Mouse (Mus musculus): Measurements from ENCODE around the gene Lrba. TPM values are rescaled to one million over a fixed set of nuclear protein-coding genes. Genes with fewer than 3 reads are reported as not detected.
A peak's percentile ranks its signal among the peaks of the same experiment; 100 is the strongest.

Lrba gene
- polyA plus RNA-seq, 1 experiment from 2014 or later, result 4.1 TPM

- no peak overlapping the region for H3K9ac ChIP-seq (ENCODE audit: low read depth, low read length)
- H3K9me3 ChIP-seq (replicated peaks; ENCODE audit: control insufficient read depth, low read length), result no peaks in the 10 kb centered on the region
- H3K4me3 ChIP-seq (ENCODE audit: low read depth, low read length), result no peak overlapping the region
- H3K4me2 ChIP-seq, result peak overlapping the region; percentile 43
- H3K27ac ChIP-seq (ENCODE audit: low read depth, low read length), result no peak overlapping the region
- peak; percentile 49; the same call in 1 of the 2 replicates for ATAC-seq (replicated peaks; ENCODE audit: insufficient number of reproducible peaks, low FRiP score, low TSS enrichment)
- H3K36me3 ChIP-seq (ENCODE audit: control insufficient read depth, insufficient read depth, low read length), result no peaks in the 10 kb centered on the region
- WGBS (ENCODE audit: insufficient replicate concordance), result 35% methylated on average over 5 of the region's 5 CpGs
- H3K27me3 ChIP-seq (ENCODE audit: control insufficient read depth, insufficient read depth, low read length), result no peaks in the 10 kb centered on the region
- peaks cover 3% of the 10 kb centered on the region; the same call in 1 of the 2 replicates for H3K4me1 ChIP-seq (ENCODE audit: control insufficient read depth, insufficient read depth, low read length)
Measured at GRCm38 (mm10) chr3:86635464-86635863, 411.0 kb downstream of the Lrba start.

- no peak for ATAC-seq (replicated peaks; ENCODE audit: insufficient number of reproducible peaks, low FRiP score, low TSS enrichment)
- no peaks in the 10 kb centered on the region for H3K36me3 ChIP-seq (ENCODE audit: control insufficient read depth, insufficient read depth, low read length)
- no peak overlapping the region for H3K9ac ChIP-seq (ENCODE audit: low read depth, low read length)
- H3K4me3 ChIP-seq (ENCODE audit: low read depth, low read length), result no peak overlapping the region
- H3K4me2 ChIP-seq, result no peak overlapping the region; the same call in none of the 2 replicates
- peaks cover 3% of the 10 kb centered on the region; the same call in 1 of the 2 replicates for H3K4me1 ChIP-seq (ENCODE audit: control insufficient read depth, insufficient read depth, low read length)
- no peak overlapping the region for H3K27ac ChIP-seq (ENCODE audit: low read depth, low read length)
- H3K9me3 ChIP-seq (replicated peaks; ENCODE audit: control insufficient read depth, low read length), result no peaks in the 10 kb centered on the region
- H3K27me3 ChIP-seq (ENCODE audit: control insufficient read depth, insufficient read depth, low read length), result no peaks in the 10 kb centered on the region
- 36% methylated on average over 1 of the region's 1 CpGs for WGBS (ENCODE audit: insufficient replicate concordance)
Measured at GRCm38 (mm10) chr3:86635940-86636339, 411.5 kb downstream of the Lrba start.

GRCm38 (mm10) chr3:86638552-86639348 is 414.3 kb downstream of the Lrba start:
- no peak overlapping the region for H3K4me2 ChIP-seq
- H3K27ac ChIP-seq (ENCODE audit: low read depth, low read length), result no peak overlapping the region
- no peaks in the 10 kb centered on the region for H3K36me3 ChIP-seq (ENCODE audit: control insufficient read depth, insufficient read depth, low read length)
- H3K4me3 ChIP-seq (ENCODE audit: low read depth, low read length), result no peak overlapping the region
- ATAC-seq (replicated peaks; ENCODE audit: insufficient number of reproducible peaks, low FRiP score, low TSS enrichment), result no peak
- no peaks in the 10 kb centered on the region for H3K9me3 ChIP-seq (replicated peaks; ENCODE audit: control insufficient read depth, low read length)
- H3K9ac ChIP-seq (ENCODE audit: low read depth, low read length), result no peak overlapping the region
- H3K27me3 ChIP-seq (ENCODE audit: control insufficient read depth, insufficient read depth, low read length), result no peaks in the 10 kb centered on the region
- peaks cover 3% of the 10 kb centered on the region; the same call in 1 of the 2 replicates for H3K4me1 ChIP-seq (ENCODE audit: control insufficient read depth, insufficient read depth, low read length)
- WGBS (ENCODE audit: insufficient replicate concordance), result 89% methylated on average over 2 of the region's 2 CpGs

GRCm38 (mm10) chr3:86641393-86641792 is 416.9 kb downstream of the Lrba start:
- no peaks in the 10 kb centered on the region for H3K9me3 ChIP-seq (replicated peaks; ENCODE audit: control insufficient read depth, low read length)
- no peak overlapping the region for H3K27ac ChIP-seq (ENCODE audit: low read depth, low read length)
- WGBS (ENCODE audit: insufficient replicate concordance), result 80% methylated on average over 5 of the region's 5 CpGs
- H3K9ac ChIP-seq (ENCODE audit: low read depth, low read length), result no peak overlapping the region
- H3K27me3 ChIP-seq (ENCODE audit: control insufficient read depth, insufficient read depth, low read length), result no peaks in the 10 kb centered on the region
- no peaks in the 10 kb centered on the region for H3K36me3 ChIP-seq (ENCODE audit: control insufficient read depth, insufficient read depth, low read length)
- H3K4me2 ChIP-seq, result no peak overlapping the region
- H3K4me3 ChIP-seq (ENCODE audit: low read depth, low read length), result no peak overlapping the region
- H3K4me1 ChIP-seq (ENCODE audit: control insufficient read depth, insufficient read depth, low read length), result no peaks in the 10 kb centered on the region
- ATAC-seq (replicated peaks; ENCODE audit: insufficient number of reproducible peaks, low FRiP score, low TSS enrichment), result no peak

GRCm38 (mm10) chr3:86641796-86642195 is 417.3 kb downstream of the Lrba start:
- no peak overlapping the region for H3K4me2 ChIP-seq
- no peak overlapping the region for H3K4me3 ChIP-seq (ENCODE audit: low read depth, low read length)
- no peak overlapping the region for H3K27ac ChIP-seq (ENCODE audit: low read depth, low read length)
- no peak for ATAC-seq (replicated peaks; ENCODE audit: insufficient number of reproducible peaks, low FRiP score, low TSS enrichment)
- no peak overlapping the region for H3K9ac ChIP-seq (ENCODE audit: low read depth, low read length)
- no peaks in the 10 kb centered on the region for H3K4me1 ChIP-seq (ENCODE audit: control insufficient read depth, insufficient read depth, low read length)
- no peaks in the 10 kb centered on the region for H3K9me3 ChIP-seq (replicated peaks; ENCODE audit: control insufficient read depth, low read length)
- no peaks in the 10 kb centered on the region for H3K36me3 ChIP-seq (ENCODE audit: control insufficient read depth, insufficient read depth, low read length)
- no peaks in the 10 kb centered on the region for H3K27me3 ChIP-seq (ENCODE audit: control insufficient read depth, insufficient read depth, low read length)

- no peaks in the 10 kb centered on the region for H3K36me3 ChIP-seq (ENCODE audit: control insufficient read depth, insufficient read depth, low read length)
- H3K9me3 ChIP-seq (replicated peaks; ENCODE audit: control insufficient read depth, low read length), result no peaks in the 10 kb centered on the region
- no peak overlapping the region for H3K27ac ChIP-seq (ENCODE audit: low read depth, low read length)
- no peaks in the 10 kb centered on the region for H3K27me3 ChIP-seq (ENCODE audit: control insufficient read depth, insufficient read depth, low read length)
- no peak overlapping the region for H3K4me2 ChIP-seq
- no peaks in the 10 kb centered on the region for H3K4me1 ChIP-seq (ENCODE audit: control insufficient read depth, insufficient read depth, low read length)
- no peak for ATAC-seq (replicated peaks; ENCODE audit: insufficient number of reproducible peaks, low FRiP score, low TSS enrichment)
- WGBS (ENCODE audit: insufficient replicate concordance), result 42% methylated on average over 2 of the region's 2 CpGs
- H3K4me3 ChIP-seq (ENCODE audit: low read depth, low read length), result no peak overlapping the region
- no peak overlapping the region for H3K9ac ChIP-seq (ENCODE audit: low read depth, low read length)
Measured at GRCm38 (mm10) chr3:86646771-86647170, 422.3 kb downstream of the Lrba start.

GRCm38 (mm10) chr3:86651006-86651405 is 426.5 kb downstream of the Lrba start:
- H3K27ac ChIP-seq (ENCODE audit: low read depth, low read length), result no peak overlapping the region
- WGBS (ENCODE audit: insufficient replicate concordance), result 67% methylated on average over 3 of the region's 3 CpGs
- no peaks in the 10 kb centered on the region for H3K27me3 ChIP-seq (ENCODE audit: control insufficient read depth, insufficient read depth, low read length)
- no peak overlapping the region for H3K4me2 ChIP-seq
- no peak overlapping the region for H3K9ac ChIP-seq (ENCODE audit: low read depth, low read length)
- no peaks in the 10 kb centered on the region for H3K4me1 ChIP-seq (ENCODE audit: control insufficient read depth, insufficient read depth, low read length)
- no peaks in the 10 kb centered on the region for H3K9me3 ChIP-seq (replicated peaks; ENCODE audit: control insufficient read depth, low read length)
- no peak for ATAC-seq (replicated peaks; ENCODE audit: insufficient number of reproducible peaks, low FRiP score, low TSS enrichment)
- H3K36me3 ChIP-seq (ENCODE audit: control insufficient read depth, insufficient read depth, low read length), result no peaks in the 10 kb centered on the region
- H3K4me3 ChIP-seq (ENCODE audit: low read depth, low read length), result no peak overlapping the region

- Histone ChIP-seq H3K4me2 (no peak overlapping the region), H3K36me3 (ENCODE audit: control insufficient read depth, insufficient read depth, low read length) (no peaks in the 10 kb centered on the region), H3K4me3 (ENCODE audit: low read depth, low read length) (no peak overlapping the region), H3K9ac (ENCODE audit: low read depth, low read length) (no peak overlapping the region), H3K27me3 (ENCODE audit: control insufficient read depth, insufficient read depth, low read length) (no peaks in the 10 kb centered on the region), H3K9me3 (replicated peaks; ENCODE audit: control insufficient read depth, low read length) (no peaks in the 10 kb centered on the region), H3K4me1 (ENCODE audit: control insufficient read depth, insufficient read depth, low read length) (no peaks in the 10 kb centered on the region), H3K27ac (ENCODE audit: low read depth, low read length) (no peak overlapping the region)
- no peak for ATAC-seq (replicated peaks; ENCODE audit: insufficient number of reproducible peaks, low FRiP score, low TSS enrichment)
- 83% methylated on average over 5 of the region's 5 CpGs for WGBS (ENCODE audit: insufficient replicate concordance)
Measured at GRCm38 (mm10) chr3:86659326-86659725, 434.8 kb downstream of the Lrba start.

- H3K36me3 ChIP-seq (ENCODE audit: control insufficient read depth, insufficient read depth, low read length), result no peaks in the 10 kb centered on the region
- no peak overlapping the region for H3K4me3 ChIP-seq (ENCODE audit: low read depth, low read length)
- no peaks in the 10 kb centered on the region for H3K27me3 ChIP-seq (ENCODE audit: control insufficient read depth, insufficient read depth, low read length)
- no peak overlapping the region for H3K4me2 ChIP-seq
- no peaks in the 10 kb centered on the region for H3K9me3 ChIP-seq (replicated peaks; ENCODE audit: control insufficient read depth, low read length)
- H3K9ac ChIP-seq (ENCODE audit: low read depth, low read length), result no peak overlapping the region
- no peak for ATAC-seq (replicated peaks; ENCODE audit: insufficient number of reproducible peaks, low FRiP score, low TSS enrichment)
- H3K27ac ChIP-seq (ENCODE audit: low read depth, low read length), result no peak overlapping the region
- no peaks in the 10 kb centered on the region for H3K4me1 ChIP-seq (ENCODE audit: control insufficient read depth, insufficient read depth, low read length)
- WGBS (ENCODE audit: insufficient replicate concordance), result 29% methylated on average over 3 of the region's 3 CpGs
Measured at GRCm38 (mm10) chr3:86664399-86664798, 439.9 kb downstream of the Lrba start.

Measured in heart, embryonic 11.5 days (tissue).